Comparison of ENCODE assay signal across 21 mouse cellular contexts in the genomic region with DNA sequence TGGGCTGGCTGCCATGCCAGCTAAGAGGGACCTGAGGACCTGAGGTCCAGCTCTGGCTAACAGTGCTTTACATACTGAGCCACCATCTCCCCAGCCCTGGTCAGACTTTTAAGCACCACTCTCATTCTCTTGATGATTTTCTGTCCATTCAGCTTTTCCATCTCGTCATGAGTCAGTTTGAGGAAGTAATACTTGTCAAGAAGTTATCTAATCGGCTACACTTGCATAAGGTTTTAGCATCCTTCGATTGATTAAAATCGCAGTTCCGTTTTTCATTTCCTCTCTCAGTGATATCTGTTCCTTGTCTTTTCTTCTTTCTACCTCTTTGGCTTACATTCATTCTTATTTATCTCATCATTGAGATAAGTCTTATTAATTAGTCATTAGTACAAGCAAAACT.
DNase-seq lines count a peak whose midpoint lies in the region; ATAC-seq and TF ChIP-seq lines count a peak whose summit lies in the region.
"Had no signal": no experiment of that assay in that cellular context is flagged by ENCODE, and none has a peak within 500 bp of the region (broad histone marks: within the 10 kb centered on the region; RNA-seq: fewer than 3 reads in every experiment).

No protein-coding gene starts in this region.

- H3K4me3 ChIP-seq in heart, embryonic 10.5 days = no peak overlapping the region
- H3K4me3 ChIP-seq in CH12.LX (replicated peaks in 1 of 3; ENCODE audit: low read depth in 2 of 3, low read length in 2 of 3, poor library complexity in 1 of 3) = no peak overlapping the region
- no peak overlapping the region for H3K4me3 ChIP-seq in midbrain, embryonic 14.5 days (replicated peaks; ENCODE audit: low read depth, low read length)
- H3K4me3 ChIP-seq: embryonic facial prominence, embryonic 15.5 days; hindbrain, embryonic 15.5 days; limb, embryonic 15.5 days; midbrain, embryonic 12.5 days; neural tube, embryonic 15.5 days had no signal

- H3K36me3 ChIP-seq in heart, embryonic 10.5 days = no peaks in the 10 kb centered on the region
- no peaks in the 10 kb centered on the region for H3K36me3 ChIP-seq in CH12.LX (replicated peaks in 1 of 2; ENCODE audit: control insufficient read depth in 1 of 2, insufficient read depth in 1 of 2, low read length in 1 of 2)
- no peaks in the 10 kb centered on the region for H3K36me3 ChIP-seq in midbrain, embryonic 14.5 days (ENCODE audit: control insufficient read depth, insufficient read depth, low read length)
- H3K36me3 ChIP-seq: embryonic facial prominence, embryonic 15.5 days; hindbrain, embryonic 15.5 days; limb, embryonic 15.5 days; midbrain, embryonic 12.5 days; neural tube, embryonic 15.5 days had no signal

- H3K9me3 ChIP-seq in heart, embryonic 10.5 days = no peaks in the 10 kb centered on the region
- H3K9me3 ChIP-seq in CH12.LX (replicated peaks; ENCODE audit: low read length) = no peaks in the 10 kb centered on the region
- no peaks in the 10 kb centered on the region for H3K9me3 ChIP-seq in midbrain, embryonic 14.5 days (ENCODE audit: control insufficient read depth, low read length)
- H3K9me3 ChIP-seq: embryonic facial prominence, embryonic 15.5 days; hindbrain, embryonic 15.5 days; limb, embryonic 15.5 days; midbrain, embryonic 12.5 days; neural tube, embryonic 15.5 days had no signal

- TF ChIP-seq POLR2A in CH12.LX (IDR thresholded peaks at IDR 0.05; ENCODE audit: low read depth, low read length) = no peak; the same call in 1 of the 2 replicates

- no peak overlapping the region for H3K9ac ChIP-seq in CH12.LX (ENCODE audit: insufficient read depth, low read depth)
- H3K9ac ChIP-seq in midbrain, embryonic 14.5 days (replicated peaks; ENCODE audit: low read length) = no peak overlapping the region
- H3K9ac ChIP-seq: embryonic facial prominence, embryonic 15.5 days; hindbrain, embryonic 15.5 days; limb, embryonic 15.5 days; lung, embryonic 14.5 days; midbrain, embryonic 12.5 days; neural tube, embryonic 15.5 days had no signal

- dilution Hi-C loops in CH12.LX (cut with MboI; ENCODE audit: extremely low pct_ligation_motif_present, extremely low pct_unique_long_range_greater_than_20kb, low sequenced_read_pairs) = no loop called here

- H3K27me3 ChIP-seq in heart, embryonic 10.5 days (ENCODE audit: insufficient read depth, poor library complexity, severe bottlenecking) = no peaks in the 10 kb centered on the region
- H3K27me3 ChIP-seq in CH12.LX (replicated peaks) = no peaks in the 10 kb centered on the region
- H3K27me3 ChIP-seq in midbrain, embryonic 14.5 days (ENCODE audit: control insufficient read depth, insufficient read depth, low read length) = no peaks in the 10 kb centered on the region
- H3K27me3 ChIP-seq: embryonic facial prominence, embryonic 15.5 days; hindbrain, embryonic 15.5 days; limb, embryonic 15.5 days; midbrain, embryonic 12.5 days; neural tube, embryonic 15.5 days had no signal

- peak; percentile 96 for ATAC-seq in granulocyte monocyte progenitor cell, adult 5-6 weeks (replicated peaks; ENCODE audit: poor library complexity, severe bottlenecking)
- ATAC-seq in monocyte, adult 5-6 weeks (replicated peaks; ENCODE audit: insufficient number of reproducible peaks, low FRiP score, low TSS enrichment, poor library complexity, severe bottlenecking) = peak; percentile 87
- no peak for ATAC-seq in midbrain, embryonic 14.5 days (ENCODE audit: low FRiP score, low TSS enrichment)
- ATAC-seq: intestine, postnatal 0 days had no signal

- no peak overlapping the region for H3K27ac ChIP-seq in heart, embryonic 10.5 days
- H3K27ac ChIP-seq in CH12.LX (ENCODE audit: insufficient read depth, low read depth) = 0 out of 2 replicates have a peak overlapping the region, but pooled peaks have one; percentile 21
- H3K27ac ChIP-seq in midbrain, embryonic 14.5 days (replicated peaks; ENCODE audit: low read depth, low read length) = no peak overlapping the region
- H3K27ac ChIP-seq: embryonic facial prominence, embryonic 15.5 days; hindbrain, embryonic 15.5 days; kidney, postnatal 0 days; limb, embryonic 15.5 days; midbrain, embryonic 12.5 days; neural tube, embryonic 15.5 days had no signal

- TF ChIP-seq EP300 in CH12.LX (IDR thresholded peaks at IDR 0.05; ENCODE audit: low read length) = peak; percentile 99

- WGBS in heart, embryonic 10.5 days = 72% methylated on average over 5 of the region's 5 CpGs
- WGBS in midbrain, embryonic 14.5 days = 89% methylated on average over 5 of the region's 5 CpGs

- no peak; the same call in none of the 2 replicates for TF ChIP-seq RAD21 in CH12.LX (IDR thresholded peaks at IDR 0.05; ENCODE audit: low read depth, low read length)

- DNase-seq in heart, embryonic 10.5 days (ENCODE audit: low spot score) = peak; percentile 54
- no peak for DNase-seq in heart, postnatal 14 days
- DNase-seq in CH12.LX (ENCODE audit: extremely low read depth) = peak; percentile 94
- no peak for DNase-seq in right cerebral cortex, adult 2 months (ENCODE audit: low spot score in 2 of 2)
- no peak for DNase-seq in midbrain, embryonic 14.5 days
- no peak for DNase-seq in MN1 (ENCODE audit: low spot score)
- DNase-seq: cerebellum, adult 9-11 months; embryo, embryonic 11 days; heart, postnatal 10 days; lung, embryonic 14.5 days; lung, postnatal 4 days had no signal

- peaks cover 8% of the 10 kb centered on the region for H3K4me1 ChIP-seq in heart, embryonic 10.5 days
- peaks cover 13 to 32% of the 10 kb centered on the region in 2 experiments for H3K4me1 ChIP-seq in CH12.LX (ENCODE audit: control insufficient read depth in 1 of 2, insufficient read depth in 2 of 2)
- no peaks in the 10 kb centered on the region for H3K4me1 ChIP-seq in midbrain, embryonic 14.5 days (ENCODE audit: control insufficient read depth, insufficient read depth, low read length)
- H3K4me1 ChIP-seq: embryonic facial prominence, embryonic 15.5 days; hindbrain, embryonic 15.5 days; limb, embryonic 15.5 days; midbrain, embryonic 12.5 days had no signal

- in situ Hi-C loops in CH12.LX (cut with MboI; ENCODE audit: low pct_ligation_motif_present, low pct_unique_long_range_greater_than_20kb, low sequenced_read_pairs) = no loop called here

- TF ChIP-seq CTCF in CH12.LX (conservative IDR thresholded peaks at IDR 0.05 in 1 of 2, IDR thresholded peaks at IDR 0.05 in 1 of 2; ENCODE audit: low read depth in 2 of 2, low read length in 2 of 2) = no peak

- no peak overlapping the region for H3K4me2 ChIP-seq in CH12.LX (ENCODE audit: insufficient read depth, low read depth, poor library complexity, severe bottlenecking)
- no peak overlapping the region for H3K4me2 ChIP-seq in midbrain, embryonic 14.5 days (ENCODE audit: low read length)
- H3K4me2 ChIP-seq: embryonic facial prominence, embryonic 15.5 days; heart, embryonic 11.5 days; hindbrain, embryonic 15.5 days; limb, embryonic 15.5 days; lung, embryonic 14.5 days; midbrain, embryonic 12.5 days; neural tube, embryonic 15.5 days had no signal

- intact Hi-C loops in heart, postnatal 14 days (cut with DNase I) = no loop called here

- no peaks in the 10 kb centered on the region for H3K79me2 ChIP-seq in CH12.LX (replicated peaks; ENCODE audit: control insufficient read depth, extremely low read depth, insufficient read depth, poor library complexity, severe bottlenecking)

TF ChIP-seq in CH12.LX, 34 proteins besides CTCF, POLR2A, EP300 and RAD21:
- peak; percentile 80 for TF ChIP-seq MYC (IDR thresholded peaks at IDR 0.05; ENCODE audit: low read depth, low read length)
- no peak for TF ChIP-seq USF2 (conservative IDR thresholded peaks at IDR 0.05; ENCODE audit: low read depth, low read length)
- 0 out of 2 replicates have a peak, but pooled peaks have one; percentile 41 for TF ChIP-seq KAT2A (IDR thresholded peaks at IDR 0.05; ENCODE audit: insufficient replicate concordance, low read length)
- TF ChIP-seq JUN (IDR thresholded peaks at IDR 0.05; ENCODE audit: insufficient read depth, low read depth, low read length) = peak; percentile 99
- TF ChIP-seq ELF1 (IDR thresholded peaks at IDR 0.05; ENCODE audit: low read depth, low read length) = peak; percentile 63; the same call in 1 of the 2 replicates
- peak; percentile 98 for TF ChIP-seq JUND (conservative IDR thresholded peaks at IDR 0.05; ENCODE audit: low read depth, low read length)
- TF ChIP-seq MAZ (IDR thresholded peaks at IDR 0.05; ENCODE audit: low read depth, low read length) = peak; percentile 65; the same call in 1 of the 2 replicates
- peak; percentile 87 for TF ChIP-seq CHD2 (IDR thresholded peaks at IDR 0.05; ENCODE audit: low read length)
- 0 out of 2 replicates have a peak, but pooled peaks have one; percentile 42 for TF ChIP-seq SIN3A (IDR thresholded peaks at IDR 0.05; ENCODE audit: low read length)
- TF ChIP-seq GABPA (IDR thresholded peaks at IDR 0.05; ENCODE audit: insufficient replicate concordance, low read depth, low read length) = peak; percentile 64
- TF ChIP-seq HCFC1 (IDR thresholded peaks at IDR 0.05; ENCODE audit: low read depth, low read length) = peak; percentile 32; the same call in 1 of the 2 replicates
- TF ChIP-seq USF1 (IDR thresholded peaks at IDR 0.05; ENCODE audit: low read depth, low read length) = no peak
- TF ChIP-seq MAX (IDR thresholded peaks at IDR 0.05; ENCODE audit: low read length) = peak; percentile 65; the same call in 1 of the 2 replicates
- no peak for TF ChIP-seq CHD1 (IDR thresholded peaks at IDR 0.05; ENCODE audit: low read depth, low read length)
- TF ChIP-seq E2F4 (IDR thresholded peaks at IDR 0.05; ENCODE audit: insufficient replicate concordance, low read depth, low read length) = 0 out of 2 replicates have a peak, but pooled peaks have one; percentile 28
- peak; percentile 99 for TF ChIP-seq ETS1 (conservative IDR thresholded peaks at IDR 0.05; ENCODE audit: low read depth, low read length)
- TF ChIP-seq PAX5 (IDR thresholded peaks at IDR 0.05; ENCODE audit: low read length) = no peak
- TF ChIP-seq ZMIZ1 (IDR thresholded peaks at IDR 0.05; ENCODE audit: low read depth, low read length) = no peak
- peak; percentile 83 for TF ChIP-seq TCF12 (IDR thresholded peaks at IDR 0.05; ENCODE audit: low read depth, low read length)
- peak; percentile 95; the same call in 1 of the 2 replicates for TF ChIP-seq RCOR1 (conservative IDR thresholded peaks at IDR 0.05; ENCODE audit: low read depth, low read length)
- TF ChIP-seq BHLHE40 (IDR thresholded peaks at IDR 0.05; ENCODE audit: low read depth, low read length) = peak; percentile 80
- peak; percentile 99 for TF ChIP-seq MAFK (IDR thresholded peaks at IDR 0.05; ENCODE audit: insufficient replicate concordance, low read length)
- peak; percentile 98 for TF ChIP-seq IRF4 (IDR thresholded peaks at IDR 0.05; ENCODE audit: low read depth, low read length)
- peak; percentile 82 for TF ChIP-seq MEF2A (IDR thresholded peaks at IDR 0.05; ENCODE audit: borderline replicate concordance, low read depth, low read length)
TF ChIP-seq in CH12.LX: peak in this region for 19.

Comparison
In these comparisons a context has a peak if more than half of its experiments do, and no peak if none do; other contexts are left out.
1. DNase-seq: peak in heart, embryonic 10.5 days (single experiment) and CH12.LX (single experiment); none in heart, postnatal 14 days (0 of 2), right cerebral cortex, adult 2 months (0 of 2), midbrain, embryonic 14.5 days (single experiment) and MN1 (single experiment).